Mouse (Mus musculus) heart, embryonic 11.5 days (tissue): ENCODE measurements at regions not wholly inside any gene's neighbourhood (a gene's known extent, or its start where the extent isn't known, plus 50 kb on each side); places are given as distances from the start of the nearest gene placed in this dataset.

Experiments used
- ATAC-seq: fragments of 200-750 bp; cut with Nextera tagmentation; replicated peaks from 2 replicates; pipeline ENCODE4 v1.8.0; 2017; ENCODE audit warnings: moderate library complexity; ENCODE audit not compliant: insufficient number of reproducible peaks, low FRiP score, low TSS enrichment
- H3K27ac ChIP-seq: fragments of 300-500 bp; sonication (generic); 2 replicates; pipeline ENCODE4 v1.5.1; 2014; ENCODE audit warnings: mild to moderate bottlenecking, low read depth, low read length
- H3K27me3 ChIP-seq: fragments of 300-500 bp; sonication (generic); 2 replicates; pipeline ENCODE4 v1.6.1; 2014; ENCODE audit warnings: mild to moderate bottlenecking, low read length, mixed read lengths; ENCODE audit not compliant: control insufficient read depth, insufficient read depth
- H3K36me3 ChIP-seq: fragments of 300-500 bp; sonication (generic); 2 replicates; pipeline ENCODE4 v1.6.1; 2014; ENCODE audit warnings: mild to moderate bottlenecking, low read length, moderate library complexity, mixed read lengths; ENCODE audit not compliant: control insufficient read depth, insufficient read depth
- H3K4me1 ChIP-seq: fragments of 300-500 bp; sonication (generic); 2 replicates; pipeline ENCODE4 v1.6.1; 2014; ENCODE audit warnings: low read length; ENCODE audit not compliant: control insufficient read depth, insufficient read depth
- H3K4me2 ChIP-seq: fragments of 300-500 bp; sonication (generic); 2 replicates; pipeline ENCODE4 v1.6.1; 2014; ENCODE audit warnings: mild to moderate bottlenecking, moderate library complexity
- H3K4me3 ChIP-seq: fragments of 300-500 bp; sonication (generic); 2 replicates; pipeline ENCODE4 v1.5.1; 2014; ENCODE audit warnings: low read depth, low read length
- H3K9ac ChIP-seq: fragments of 300-500 bp; sonication (generic); 2 replicates; pipeline ENCODE4 v1.6.1; 2014; ENCODE audit warnings: mild to moderate bottlenecking, low read depth, low read length, moderate library complexity
- H3K9me3 ChIP-seq: fragments of 300-500 bp; sonication (generic); replicated peaks from 2 replicates; pipeline ENCODE4 v1.6.1; 2016; ENCODE audit warnings: low read length; ENCODE audit not compliant: control insufficient read depth
- WGBS: fragments of 180-500 bp; shearing (Covaris S2); extraction: QIAGEN DNeasy Blood & Tissue Kit; methylation state at CpG from one replicate; pipeline ENCODE4 v1.1.7; 2014; ENCODE audit not compliant: insufficient replicate concordance; 5-methylcytosine and 5-hydroxymethylcytosine counted together

GRCm38 (mm10) chr19:54584687-54585237 lies 540.8 kb downstream of the Adra2a start:
- H3K27me3 ChIP-seq: no peaks in the 10 kb centered on the region
- no peaks in the 10 kb centered on the region for H3K9me3 ChIP-seq
- H3K9ac ChIP-seq: no peak overlapping the region
- WGBS: 57% methylated on average over 3 of the region's 3 CpGs
- no peak overlapping the region for H3K4me3 ChIP-seq
- H3K4me2 ChIP-seq: no peak overlapping the region
- no peak for ATAC-seq
- H3K4me1 ChIP-seq: no peaks in the 10 kb centered on the region
- H3K27ac ChIP-seq: no peak overlapping the region
- H3K36me3 ChIP-seq: no peaks in the 10 kb centered on the region

- Histone ChIP-seq H3K4me1 (no peaks in the 10 kb centered on the region), H3K4me3 (no peak overlapping the region), H3K9ac (no peak overlapping the region), H3K27me3 (no peaks in the 10 kb centered on the region), H3K36me3 (no peaks in the 10 kb centered on the region), H3K4me2 (no peak overlapping the region), H3K9me3 (no peaks in the 10 kb centered on the region), H3K27ac (no peak overlapping the region)
- no peak for ATAC-seq
- 69% methylated on average over 1 of the region's 1 CpGs for WGBS
These were observed 541.4 kb downstream of the Adra2a start for GRCm38 (mm10) chr19:54585326-54585725.

- Histone ChIP-seq H3K4me1 (no peaks in the 10 kb centered on the region), H3K27ac (no peak overlapping the region), H3K4me2 (no peak overlapping the region), H3K4me3 (no peak overlapping the region), H3K9ac (no peak overlapping the region), H3K27me3 (no peaks in the 10 kb centered on the region), H3K9me3 (no peaks in the 10 kb centered on the region), H3K36me3 (no peaks in the 10 kb centered on the region)
- 81% methylated on average over 6 of the region's 6 CpGs for WGBS
- ATAC-seq: no peak
These were observed 523.7 kb downstream of the Gpam start for GRCm38 (mm10) chr19:54603345-54603744.

- ATAC-seq: no peak
These were observed 521.7 kb downstream of the Gpam start for GRCm38 (mm10) chr19:54605346-54605745.

GRCm38 (mm10) chr19:54616924-54617323 lies 510.1 kb downstream of the Gpam start:
- no peak for ATAC-seq

More at GRCm38 (mm10) chr19:54605346-54605745, 521.7 kb downstream of the Gpam start:
- no peak overlapping the region for H3K4me3 ChIP-seq
- H3K4me2 ChIP-seq: no peak overlapping the region
- H3K4me1 ChIP-seq: no peaks in the 10 kb centered on the region
- no peaks in the 10 kb centered on the region for H3K36me3 ChIP-seq
- 88% methylated on average over 1 of the region's 1 CpGs for WGBS
- H3K27me3 ChIP-seq: no peaks in the 10 kb centered on the region
- H3K9me3 ChIP-seq: no peaks in the 10 kb centered on the region
- no peak overlapping the region for H3K27ac ChIP-seq
- H3K9ac ChIP-seq: no peak overlapping the region

More at GRCm38 (mm10) chr19:54616924-54617323, 510.1 kb downstream of the Gpam start:
- no peaks in the 10 kb centered on the region for H3K4me1 ChIP-seq
- H3K4me2 ChIP-seq: no peak overlapping the region
- WGBS: 47% methylated on average over 4 of the region's 4 CpGs
- no peaks in the 10 kb centered on the region for H3K9me3 ChIP-seq
- H3K4me3 ChIP-seq: no peak overlapping the region
- no peaks in the 10 kb centered on the region for H3K36me3 ChIP-seq
- H3K27me3 ChIP-seq: no peaks in the 10 kb centered on the region
- H3K27ac ChIP-seq: no peak overlapping the region
- H3K9ac ChIP-seq: no peak overlapping the region
